Mouse (Mus musculus) liver, embryonic 14.5 days (tissue): Measurements from ENCODE around the gene Ankrd44. TPM values are rescaled to one million over a fixed set of nuclear protein-coding genes. Genes with fewer than 3 reads are reported as not detected.

ENCODE experiments used
- ATAC-seq: fragments of 200-750 bp; cut with Nextera tagmentation; 2 replicates; pipeline ENCODE4 v1.8.0; 2017; ENCODE audit warnings: moderate number of reproducible peaks, mild to moderate bottlenecking, moderate library complexity; ENCODE audit not compliant: insufficient read depth
- DNase-seq, 3 experiments: peaks; one replicate each; pipeline ENCODE4 v3.0.0-alpha.2; 2012 to 2013; ENCODE audit warnings: low read depth in 3 of 3, low spot score in 3 of 3
- H3K27ac ChIP-seq: fragments of 300-500 bp; sonication (generic); 2 replicates; pipeline ENCODE4 v1.5.1; 2014; ENCODE audit warnings: moderate library complexity, mild to moderate bottlenecking, control low read depth, inconsistent platforms
- H3K27me3 ChIP-seq: fragments of 300-500 bp; sonication (generic); 2 replicates; pipeline ENCODE4 v1.6.1; 2014; ENCODE audit warnings: mild to moderate bottlenecking, low read length, moderate library complexity; ENCODE audit not compliant: control insufficient read depth, insufficient read depth
- H3K36me3 ChIP-seq: fragments of 300-500 bp; sonication (generic); replicated peaks from 2 replicates; pipeline ENCODE4 v1.6.1; 2014; ENCODE audit warnings: low read depth; ENCODE audit not compliant: control insufficient read depth, insufficient read depth
- H3K4me1 ChIP-seq, 2 experiments: fragments of 200-500 bp in 1 of 2; fragments of 300-500 bp in 1 of 2; sonication (generic) in 1 of 2; replicated peaks; 2 replicates each; pipeline ENCODE4 v1.6.1; 2012 to 2014; ENCODE audit warnings: antibody characterized with exemption in 1 of 2, inconsistent platforms in 1 of 2, low read length in 1 of 2; ENCODE audit not compliant: control insufficient read depth in 2 of 2, insufficient read depth in 2 of 2
- H3K4me2 ChIP-seq: fragments of 300-500 bp; sonication (generic); 2 replicates; pipeline ENCODE4 v1.6.1; 2014; ENCODE audit warnings: low read depth, mild to moderate bottlenecking, control low read depth, moderate library complexity
- H3K4me3 ChIP-seq, 2 experiments: fragments of 200-500 bp in 1 of 2; fragments of 300-500 bp in 1 of 2; sonication (generic) in 1 of 2; 2 replicates each; pipeline ENCODE4 v1.5.1; 2012 to 2014; ENCODE audit warnings: low read depth in 2 of 2, low read length in 2 of 2, mild to moderate bottlenecking in 2 of 2, control low read depth in 1 of 2, inconsistent platforms in 1 of 2, moderate library complexity in 1 of 2; ENCODE audit not compliant: insufficient read depth in 1 of 2
- H3K9ac ChIP-seq: fragments of 300-500 bp; sonication (generic); replicated peaks from 2 replicates; pipeline ENCODE4 v1.6.1; 2014; ENCODE audit warnings: mild to moderate bottlenecking, control low read depth, moderate library complexity
- H3K9me3 ChIP-seq: fragments of 300-500 bp; sonication (generic); 2 replicates; pipeline ENCODE4 v1.6.1; 2016; ENCODE audit warnings: low read length, mixed read lengths; ENCODE audit not compliant: control insufficient read depth
- CTCF ChIP-seq: IDR thresholded peaks from 2 replicates; pipeline ENCODE4 v1.5.1; 2016; ENCODE audit warnings: antibody characterized with exemption, low read depth, control low read depth
- EP300 ChIP-seq: IDR thresholded peaks from 2 replicates; pipeline ENCODE4 v1.6.1; 2016; ENCODE audit warnings: antibody characterized with exemption, low read depth
- WGBS: fragments of 180-500 bp; shearing (Covaris S2); extraction: QIAGEN DNeasy Blood & Tissue Kit; methylation state at CpG from one replicate; pipeline ENCODE4 v1.1.7; 2014; ENCODE audit not compliant: insufficient replicate concordance; 5-methylcytosine and 5-hydroxymethylcytosine counted together
- polyA plus RNA-seq, 2 experiments: library from polyadenylated mRNA; depleted of rRNA in 1 of 2; stranded (reverse) in 1 of 2; unstranded in 1 of 2; fragments of >200 nt; fragmentation: Nextera tagmentation in 1 of 2; extraction: Ambion mirVana in 1 of 2; gene quantifications; 2 replicates each; pipeline versions ENCODE4 v1.2.1 to v1.2.3; 2012 to 2014

Ankrd44 gene
- polyA plus RNA-seq, 2 experiments: 4.2 to 6.1 TPM

DNA sequence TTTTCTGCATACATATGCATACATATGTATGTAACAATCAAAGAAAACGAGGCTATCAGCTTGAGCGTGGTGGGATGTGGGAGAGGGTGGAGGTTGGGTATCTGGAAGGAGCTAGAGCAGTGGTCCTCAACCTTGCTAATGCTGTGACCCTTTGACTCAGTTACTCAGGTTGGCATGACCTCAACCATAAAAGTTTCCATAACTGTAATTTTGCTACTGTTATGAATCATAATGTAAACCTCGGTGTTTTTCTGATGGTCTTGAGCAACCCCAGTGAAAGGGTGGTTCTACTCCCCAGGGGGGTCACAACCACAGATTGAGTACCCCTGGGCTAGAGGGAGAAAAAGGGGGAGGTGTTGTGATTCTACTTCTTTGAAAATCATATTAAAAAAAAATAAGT is 9.3 kb upstream of the Ankrd44 start:
- H3K4me2 ChIP-seq: no peak overlapping the region
- ATAC-seq (no peak), DNase-seq (no peak)
- no peaks in the 10 kb centered on the region for H3K4me1 ChIP-seq
- TF ChIP-seq CTCF (no peak), EP300 (no peak)
- 56% methylated on average over 3 of the region's 3 CpGs for WGBS
- no peak overlapping the region for H3K4me3 ChIP-seq
- no peaks in the 10 kb centered on the region for H3K9me3 ChIP-seq
- no peak overlapping the region for H3K9ac ChIP-seq
- no peaks in the 10 kb centered on the region for H3K36me3 ChIP-seq
- no peaks in the 10 kb centered on the region for H3K27me3 ChIP-seq
- H3K27ac ChIP-seq: no peak overlapping the region

DNA sequence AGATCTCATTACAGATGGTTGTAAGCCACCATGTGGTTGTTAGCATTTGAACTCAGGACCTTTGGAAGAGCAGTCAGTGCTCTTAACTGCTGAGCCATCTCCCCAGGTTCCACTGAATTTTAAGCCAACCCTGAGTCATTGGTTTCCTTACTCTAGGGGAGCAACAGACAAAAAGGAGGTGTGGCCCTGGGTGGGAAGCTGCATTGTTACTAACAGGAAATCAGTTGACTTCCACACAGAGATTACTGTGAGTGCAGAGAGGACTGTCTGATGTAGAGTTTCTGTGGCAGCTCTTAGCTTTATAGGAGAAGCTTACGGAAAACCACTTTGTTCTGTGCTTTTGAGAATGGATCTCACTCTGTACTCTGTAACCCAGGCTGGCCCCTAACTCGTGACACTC is 8.7 kb upstream of the Ankrd44 start:
- Histone ChIP-seq H3K4me3 (no peak overlapping the region), H3K27ac (no peak overlapping the region), H3K36me3 (no peaks in the 10 kb centered on the region), H3K4me2 (no peak overlapping the region), H3K4me1 (no peaks in the 10 kb centered on the region), H3K9ac (no peak overlapping the region), H3K9me3 (no peaks in the 10 kb centered on the region), H3K27me3 (no peaks in the 10 kb centered on the region)
- 55% methylated on average over 2 of the region's 2 CpGs for WGBS
- ATAC-seq: no peak
- TF ChIP-seq EP300 (no peak), CTCF (no peak)
- no peak for DNase-seq

DNA sequence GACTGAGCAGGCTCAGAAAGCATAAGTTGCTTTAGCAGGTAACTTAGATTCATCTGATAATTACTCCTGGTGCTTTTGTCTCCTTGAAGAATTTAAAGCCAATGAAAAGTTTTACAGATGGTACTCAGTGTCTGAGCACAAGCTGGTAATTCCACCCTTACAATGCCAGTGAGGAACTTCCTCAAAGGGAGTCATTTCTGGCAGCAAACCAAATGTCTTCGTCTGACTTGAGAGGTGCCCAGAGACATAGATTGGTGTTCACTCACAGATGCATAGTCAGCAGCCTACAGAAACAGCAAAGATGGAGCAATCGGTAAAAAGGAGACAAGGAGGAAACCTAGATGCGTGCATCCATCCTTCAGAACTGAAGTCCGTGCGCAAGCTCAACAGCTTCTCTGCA is 7.5 kb upstream of the Ankrd44 start:
- no peak overlapping the region for H3K9ac ChIP-seq
- no peaks in the 10 kb centered on the region for H3K27me3 ChIP-seq
- H3K4me3 ChIP-seq: no peak overlapping the region
- no peaks in the 10 kb centered on the region for H3K4me1 ChIP-seq
- TF ChIP-seq EP300 (no peak), CTCF (no peak)
- DNase-seq: no peak
- no peaks in the 10 kb centered on the region for H3K9me3 ChIP-seq
- ATAC-seq: no peak
- H3K36me3 ChIP-seq: no peaks in the 10 kb centered on the region
- 68% methylated on average over 5 of the region's 5 CpGs for WGBS
- no peak overlapping the region for H3K27ac ChIP-seq
- no peak overlapping the region for H3K4me2 ChIP-seq

DNA sequence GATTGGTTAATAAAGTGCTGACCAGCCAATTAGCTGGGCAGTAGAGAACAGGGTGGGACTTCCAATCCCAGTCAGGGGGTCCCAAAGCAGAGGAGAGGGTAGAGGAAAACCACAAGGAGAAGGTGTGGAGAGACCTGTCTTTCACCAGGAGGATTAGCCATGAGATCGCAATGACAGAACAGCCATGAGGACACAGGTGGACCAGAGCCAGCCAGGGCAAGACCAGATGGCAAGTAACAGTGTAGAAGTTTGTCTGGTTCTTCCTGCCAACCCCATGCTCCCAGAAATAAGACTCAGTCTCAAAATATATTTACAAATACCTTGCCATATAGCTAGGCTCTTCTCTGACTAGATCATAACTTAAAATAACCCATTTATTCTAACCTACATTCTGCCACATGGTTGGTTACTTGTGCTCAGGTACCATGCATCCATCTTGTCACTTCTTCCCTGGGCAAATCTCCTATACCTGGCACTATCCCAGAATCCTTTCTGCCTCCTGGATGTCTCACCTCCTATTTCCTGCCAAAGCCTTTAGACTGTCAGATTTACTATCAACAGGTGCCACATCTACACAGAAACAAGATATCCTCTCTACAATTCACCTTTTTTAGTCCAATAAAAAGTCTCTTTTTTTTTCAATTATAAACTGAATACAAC is 6.4 kb upstream of the Ankrd44 start:
- Histone ChIP-seq H3K4me2 (no peak overlapping the region), H3K9me3 (no peaks in the 10 kb centered on the region), H3K4me3 (no peak overlapping the region), H3K36me3 (no peaks in the 10 kb centered on the region), H3K4me1 (no peaks in the 10 kb centered on the region), H3K27ac (no peak overlapping the region), H3K9ac (no peak overlapping the region), H3K27me3 (no peaks in the 10 kb centered on the region)
- ATAC-seq (no peak), DNase-seq (no peak)
- TF ChIP-seq CTCF (no peak), EP300 (no peak)
- WGBS: 72% methylated on average over 1 of the region's 1 CpGs

DNA sequence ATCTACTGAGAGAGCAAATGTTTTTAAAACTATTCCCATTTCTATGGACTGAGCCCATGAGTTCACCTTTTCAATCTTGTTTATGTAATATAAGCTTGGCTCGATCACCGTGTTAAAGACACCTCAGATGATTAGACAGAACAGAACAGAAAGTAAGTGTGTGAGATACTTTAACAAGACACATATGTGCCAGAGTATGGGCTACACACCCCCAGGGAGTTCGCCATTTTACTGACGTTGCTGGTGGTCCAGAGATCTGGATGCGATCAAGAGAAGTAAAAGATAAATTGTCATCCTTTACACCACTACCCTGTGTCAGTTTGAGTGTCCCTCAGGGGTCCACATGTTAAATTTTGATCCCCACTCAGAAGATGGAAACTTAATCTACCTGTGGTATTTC is 5.0 kb upstream of the Ankrd44 start:
- no peak for ATAC-seq

More for the DNA sequence above, 5.0 kb upstream of the Ankrd44 start:
- no peaks in the 10 kb centered on the region for H3K4me1 ChIP-seq
- TF ChIP-seq EP300 (no peak), CTCF (no peak)
- H3K9me3 ChIP-seq: no peaks in the 10 kb centered on the region
- H3K4me3 ChIP-seq: no peak overlapping the region
- no peak overlapping the region for H3K4me2 ChIP-seq
- H3K36me3 ChIP-seq: no peaks in the 10 kb centered on the region
- WGBS: 67% methylated on average over 5 of the region's 5 CpGs
- H3K27me3 ChIP-seq: peaks cover 8% of the 10 kb centered on the region
- H3K9ac ChIP-seq: no peak overlapping the region
- DNase-seq: no peak
- no peak overlapping the region for H3K27ac ChIP-seq
